Comparison of ENCODE assay signal across 7 mouse cellular contexts in the genomic region with DNA sequence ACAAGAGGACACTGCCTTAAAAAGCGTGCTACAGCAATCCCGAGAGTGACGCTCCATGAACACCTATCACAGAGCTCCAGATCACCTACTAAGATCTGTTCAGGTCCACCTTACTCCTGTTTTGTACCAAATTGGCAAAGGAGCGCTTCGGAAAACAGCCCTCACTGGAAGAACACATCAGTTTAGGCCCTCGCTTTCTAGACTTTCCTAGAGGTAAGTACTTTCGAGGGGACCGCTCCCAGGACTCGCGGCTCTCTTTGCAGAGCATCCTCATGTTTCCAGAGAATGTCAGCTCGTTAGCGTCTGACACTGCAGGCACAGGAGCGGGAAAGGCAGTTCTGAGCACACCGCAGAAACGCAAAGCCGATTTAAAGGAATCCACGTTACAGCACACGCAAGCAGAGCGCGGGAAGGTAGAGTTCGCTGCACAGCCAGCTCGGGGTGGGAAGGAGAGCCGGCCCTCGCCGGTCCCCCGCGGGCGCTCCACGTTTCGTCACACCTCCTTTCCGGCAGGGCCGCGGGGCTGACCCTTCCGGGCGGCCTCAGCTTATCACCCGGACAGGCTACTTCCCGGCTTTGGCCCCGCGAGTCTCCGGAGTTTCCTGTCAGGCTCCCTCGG. TPM values are rescaled to one million over a fixed set of nuclear protein-coding genes. Genes with fewer than 3 reads are reported as not detected.
DNase-seq lines count a peak whose midpoint lies in the region; ATAC-seq and TF ChIP-seq lines count a peak whose summit lies in the region.

A gene (plus strand): TSS at position 51 of the 619 bp plus-strand sequence.

- H3K4me3 ChIP-seq in spleen, adult 2 months (ENCODE audit: extremely low read depth, insufficient read depth, insufficient read length) = peak within 1 kb of the TSS; percentile 57
- peak within 1 kb of the TSS; percentile 85 for H3K4me3 ChIP-seq in midbrain, embryonic 12.5 days

- H3K27ac ChIP-seq in spleen, adult 2 months (ENCODE audit: insufficient read depth, low read length) = peak within 1 kb of the TSS; percentile 18; the same call in 1 of the 2 replicates
- peak within 1 kb of the TSS; percentile 87 for H3K27ac ChIP-seq in midbrain, embryonic 12.5 days (replicated peaks)

- peak; percentile 8; the same call in 1 of the 2 replicates for ATAC-seq in common myeloid progenitor, adult 5-6 weeks (replicated peaks; ENCODE audit: low read depth, poor library complexity, severe bottlenecking)
- peak; percentile 54; the same call in 1 of the 2 replicates for ATAC-seq in midbrain, embryonic 12.5 days (ENCODE audit: low FRiP score, low read depth)

- H3K27me3 ChIP-seq in spleen, adult 2 months (ENCODE audit: control insufficient read depth, insufficient read depth, low read length) = peaks cover 14% of the 10 kb centered on the region
- H3K27me3 ChIP-seq in midbrain, embryonic 12.5 days = peaks cover 9% of the 10 kb centered on the region

- H3K4me1 ChIP-seq in spleen, adult 2 months (ENCODE audit: control insufficient read depth, insufficient read depth, insufficient read length) = peaks cover 8% of the 10 kb centered on the region
- H3K4me1 ChIP-seq in midbrain, embryonic 12.5 days = peaks cover 13% of the 10 kb centered on the region

- no peaks in the 10 kb centered on the region for H3K36me3 ChIP-seq in spleen, adult 2 months (ENCODE audit: control insufficient read depth, insufficient read depth, low read length)
- no peaks in the 10 kb centered on the region for H3K36me3 ChIP-seq in midbrain, embryonic 12.5 days

- no peak for TF ChIP-seq CTCF in spleen, adult 2 months (IDR thresholded peaks at IDR 0.05; ENCODE audit: extremely low read depth, insufficient read depth, insufficient read length, insufficient replicate concordance)

- TF ChIP-seq POLR2A in spleen, adult 2 months (IDR thresholded peaks at IDR 0.05; ENCODE audit: low read depth, low read length) = no peak

- no peak for DNase-seq in spleen, adult 2 months (ENCODE audit: low read depth in 1 of 2, low spot score in 2 of 2)
- DNase-seq in spleen, adult 18-20 months = no peak
- DNase-seq in heart, adult 8-10 months (ENCODE audit: low spot score) = peak; percentile 11
- no peak for DNase-seq in layer of hippocampus, postnatal 10 days (ENCODE audit: low spot score in 2 of 2)
- no peak for DNase-seq in cerebellum, postnatal 36 days

- peak within 1 kb of the TSS; percentile 90 for H3K9ac ChIP-seq in midbrain, embryonic 12.5 days (replicated peaks)

- 3% methylated on average over 41 of the region's 41 CpGs for WGBS in spleen, adult 2 months
- WGBS in midbrain, embryonic 12.5 days = under 1% methylated on average over 40 of the region's 41 CpGs

- H3K9me3 ChIP-seq in midbrain, embryonic 12.5 days = no peaks in the 10 kb centered on the region

- H3K4me2 ChIP-seq in midbrain, embryonic 12.5 days (replicated peaks) = peak within 1 kb of the TSS; percentile 65

RNA-seq across cellular contexts. Expression of the gene that starts here (rescaled TPM):
- 0.50 and 0.56 TPM in 2 replicates for polyA plus RNA-seq in spleen, adult 2 months (2012; rRNA removed)
- 13.6 and 26.9 TPM in 2 replicates for total RNA-seq in common myeloid progenitor, adult 5-6 weeks (2017)
- 10 to 100 TPM; 17.1 to 21.6 (median 18.4) TPM for total RNA-seq in heart, adult 8-10 months (2022)
- total RNA-seq in layer of hippocampus, postnatal 10 days (2021) = 10 to 100 TPM; 35.0 to 37.8 TPM
- 29.4 and 33.7 TPM in 2 replicates for polyA plus RNA-seq in midbrain, embryonic 12.5 days (2016; fragmentation: Nextera tagmentation; extraction: Ambion mirVana)

Comparison
In these comparisons a context has a peak if more than half of its experiments do, and no peak if none do; other contexts are left out.
1. RNA of the gene that starts here (polyA plus RNA-seq): 29.4 to 33.7 TPM in midbrain, embryonic 12.5 days; 0.50 to 0.56 TPM in spleen, adult 2 months; every median in the first group is over 10 times any median in the second.